Mouse (Mus musculus): ENCODE measurements around the gene Trim12a. TPM values are rescaled to one million over a fixed set of nuclear protein-coding genes. Genes with fewer than 3 reads are reported as not detected.
"Not testable (repeated sequence)": the region's sequence is repeated elsewhere in the genome, so short reads cannot be mapped to it uniquely, and the experiment has no call there.

The Trim12a gene
- polyA plus RNA-seq, 1 experiment from 2014 or later = 6.3 TPM

- Histone ChIP-seq H3K9me3 (ENCODE audit: control insufficient read depth, low read length) (no peaks in the 10 kb centered on the region), H3K27ac (ENCODE audit: low read length) (no peak overlapping the region), H3K4me1 (ENCODE audit: control insufficient read depth, insufficient read depth, low read length) (no peaks in the 10 kb centered on the region), H3K27me3 (replicated peaks; ENCODE audit: control insufficient read depth, insufficient read depth, low read length) (no peaks in the 10 kb centered on the region), H3K9ac (ENCODE audit: low read depth, low read length) (no peak overlapping the region), H3K4me2 (ENCODE audit: low read depth, low read length) (no peak overlapping the region), H3K4me3 (ENCODE audit: low read length) (no peak overlapping the region), H3K36me3 (ENCODE audit: control insufficient read depth, insufficient read depth, low read length) (no peaks in the 10 kb centered on the region)
- ATAC-seq = no peak
- 79% methylated on average over 5 of the region's 5 CpGs for WGBS
Observed at GRCm38 (mm10) chr7:104291638-104292400, 23.4 kb downstream of the Trim12a start.

GRCm38 (mm10) chr7:104290641-104291040 lies 24.6 kb downstream of the Trim12a start:
- H3K4me1 ChIP-seq (ENCODE audit: control insufficient read depth, insufficient read depth, low read length) = no peaks in the 10 kb centered on the region
- H3K4me2 ChIP-seq (ENCODE audit: low read depth, low read length) = no peak overlapping the region
- no peaks in the 10 kb centered on the region for H3K36me3 ChIP-seq (ENCODE audit: control insufficient read depth, insufficient read depth, low read length)
- no peak overlapping the region for H3K9ac ChIP-seq (ENCODE audit: low read depth, low read length)
- ATAC-seq = no peak
- 83% methylated on average over 1 of the region's 1 CpGs for WGBS
- H3K9me3 ChIP-seq (ENCODE audit: control insufficient read depth, low read length) = no peaks in the 10 kb centered on the region
- no peak overlapping the region for H3K4me3 ChIP-seq (ENCODE audit: low read length)
- H3K27ac ChIP-seq (ENCODE audit: low read length) = no peak overlapping the region
- H3K27me3 ChIP-seq (replicated peaks; ENCODE audit: control insufficient read depth, insufficient read depth, low read length) = no peaks in the 10 kb centered on the region

- H3K36me3 ChIP-seq (ENCODE audit: control insufficient read depth, insufficient read depth, low read length); H3K4me1 ChIP-seq (ENCODE audit: control insufficient read depth, insufficient read depth, low read length); H3K27me3 ChIP-seq (replicated peaks; ENCODE audit: control insufficient read depth, insufficient read depth, low read length); H3K9me3 ChIP-seq (ENCODE audit: control insufficient read depth, low read length); H3K9ac ChIP-seq (ENCODE audit: low read depth, low read length); H3K27ac ChIP-seq (ENCODE audit: low read length): not testable (repeated sequence)
- ATAC-seq = peak; percentile 95
- Histone ChIP-seq H3K4me2 (ENCODE audit: low read depth, low read length) (peak within 1 kb of the TSS; percentile 37; the same call in 1 of the 2 replicates), H3K4me3 (ENCODE audit: low read length) (peak within 1 kb of the TSS; percentile 10)
- 37% methylated on average over 14 of the region's 14 CpGs for WGBS
Observed at GRCm38 (mm10) chr7:104287576-104288443, 27.5 kb downstream of the Trim12a start, which contains the start of gene Trim5. Gene Trim5, minus strand, starts transcription at chr7:104288094.

GRCm38 (mm10) chr7:104279361-104279760 lies 35.9 kb downstream of the Trim12a start:
- not testable (repeated sequence) for H3K4me2 ChIP-seq (ENCODE audit: low read depth, low read length); H3K9me3 ChIP-seq (ENCODE audit: control insufficient read depth, low read length); H3K27ac ChIP-seq (ENCODE audit: low read length); ATAC-seq; H3K27me3 ChIP-seq (replicated peaks; ENCODE audit: control insufficient read depth, insufficient read depth, low read length); H3K4me1 ChIP-seq (ENCODE audit: control insufficient read depth, insufficient read depth, low read length); H3K4me3 ChIP-seq (ENCODE audit: low read length); H3K9ac ChIP-seq (ENCODE audit: low read depth, low read length); H3K36me3 ChIP-seq (ENCODE audit: control insufficient read depth, insufficient read depth, low read length)
- WGBS = 69% methylated on average over 3 of the region's 3 CpGs

GRCm38 (mm10) chr7:104265335-104265734 lies 49.9 kb downstream of the Trim12a start:
- H3K36me3 ChIP-seq (ENCODE audit: control insufficient read depth, insufficient read depth, low read length); H3K4me2 ChIP-seq (ENCODE audit: low read depth, low read length); ATAC-seq; H3K9me3 ChIP-seq (ENCODE audit: control insufficient read depth, low read length); H3K4me1 ChIP-seq (ENCODE audit: control insufficient read depth, insufficient read depth, low read length); H3K9ac ChIP-seq (ENCODE audit: low read depth, low read length); H3K4me3 ChIP-seq (ENCODE audit: low read length); H3K27ac ChIP-seq (ENCODE audit: low read length); H3K27me3 ChIP-seq (replicated peaks; ENCODE audit: control insufficient read depth, insufficient read depth, low read length): not testable (repeated sequence)
- WGBS = 67% methylated on average over 2 of the region's 5 CpGs

GRCm38 (mm10) chr7:104260380-104260779 lies 54.9 kb downstream of the Trim12a start:
- not testable (repeated sequence) for H3K9me3 ChIP-seq (ENCODE audit: control insufficient read depth, low read length); H3K4me3 ChIP-seq (ENCODE audit: low read length); H3K9ac ChIP-seq (ENCODE audit: low read depth, low read length); H3K4me2 ChIP-seq (ENCODE audit: low read depth, low read length); ATAC-seq; H3K27me3 ChIP-seq (replicated peaks; ENCODE audit: control insufficient read depth, insufficient read depth, low read length); H3K27ac ChIP-seq (ENCODE audit: low read length); H3K4me1 ChIP-seq (ENCODE audit: control insufficient read depth, insufficient read depth, low read length); H3K36me3 ChIP-seq (ENCODE audit: control insufficient read depth, insufficient read depth, low read length)
- WGBS = 78% methylated on average over 4 of the region's 4 CpGs

Other genes starting within 250 kb of the Trim12a start
- not detected in 2 replicates for gene Olfr644, start 243.6 kb downstream of the Trim12a start, polyA plus RNA-seq (2015; fragmentation: Nextera tagmentation; extraction: Ambion mirVana)
- gene Olfr645, start 230.0 kb downstream of the Trim12a start, polyA plus RNA-seq (2015; fragmentation: Nextera tagmentation; extraction: Ambion mirVana) = not detected in 2 replicates
- gene Olfr646, start 210.6 kb downstream of the Trim12a start, polyA plus RNA-seq (2015; fragmentation: Nextera tagmentation; extraction: Ambion mirVana) = not detected in 2 replicates
- gene Ubqln5, start 185.6 kb downstream of the Trim12a start, polyA plus RNA-seq (2015; fragmentation: Nextera tagmentation; extraction: Ambion mirVana) = not detected in 2 replicates
- gene Olfr643, start 178.1 kb downstream of the Trim12a start, polyA plus RNA-seq (2015; fragmentation: Nextera tagmentation; extraction: Ambion mirVana) = not detected in 2 replicates
- gene Ubqln3, start 172.2 kb downstream of the Trim12a start, polyA plus RNA-seq (2015; fragmentation: Nextera tagmentation; extraction: Ambion mirVana) = not detected in 2 replicates
- gene Ubqlnl, start 164.9 kb downstream of the Trim12a start, polyA plus RNA-seq (2015; fragmentation: Nextera tagmentation; extraction: Ambion mirVana) = not detected in 2 replicates
- not detected in 2 replicates for gene Olfm5, start 150.6 kb downstream of the Trim12a start, polyA plus RNA-seq (2015; fragmentation: Nextera tagmentation; extraction: Ambion mirVana)
- gene Olfr648, start 132.1 kb downstream of the Trim12a start, polyA plus RNA-seq (2015; fragmentation: Nextera tagmentation; extraction: Ambion mirVana) = 0.11 and 0.20 TPM in 2 replicates
- not detected in 2 replicates for gene Olfr649, start 119.5 kb downstream of the Trim12a start, polyA plus RNA-seq (2015; fragmentation: Nextera tagmentation; extraction: Ambion mirVana)
- gene Trim6, start 96.7 kb downstream of the Trim12a start, polyA plus RNA-seq (2015; fragmentation: Nextera tagmentation; extraction: Ambion mirVana) = 0.78 and 1.2 TPM in 2 replicates
- gene Trim34a, start 71.0 kb downstream of the Trim12a start, polyA plus RNA-seq (2015; fragmentation: Nextera tagmentation; extraction: Ambion mirVana) = 2.0 and 2.6 TPM in 2 replicates
- 0.33 and 0.47 TPM in 2 replicates for gene Trim5, start 27.4 kb downstream of the Trim12a start, polyA plus RNA-seq (2015; fragmentation: Nextera tagmentation; extraction: Ambion mirVana)
- gene Trim34b, start 14.0 kb upstream of the Trim12a start, polyA plus RNA-seq (2015; fragmentation: Nextera tagmentation; extraction: Ambion mirVana) = 0.13 TPM in 1 of 2 replicates, not detected in the other
- 1.9 and 2.5 TPM in 2 replicates for gene Trim12c, start 37.9 kb upstream of the Trim12a start, polyA plus RNA-seq (2015; fragmentation: Nextera tagmentation; extraction: Ambion mirVana)
- gene Trim30b, start 54.4 kb upstream of the Trim12a start, polyA plus RNA-seq (2015; fragmentation: Nextera tagmentation; extraction: Ambion mirVana) = 0.06 and 0.20 TPM in 2 replicates
- 0.31 and 0.34 TPM in 2 replicates for gene Trim30c, start 85.4 kb upstream of the Trim12a start, polyA plus RNA-seq (2015; fragmentation: Nextera tagmentation; extraction: Ambion mirVana)
- 1.2 TPM in 2 replicates for gene Trim30a, start 149.7 kb upstream of the Trim12a start, polyA plus RNA-seq (2015; fragmentation: Nextera tagmentation; extraction: Ambion mirVana)
- 0.88 and 0.93 TPM in 2 replicates for gene Trim30d, start 192.4 kb upstream of the Trim12a start, polyA plus RNA-seq (2015; fragmentation: Nextera tagmentation; extraction: Ambion mirVana)
- gene Olfr651, start 234.7 kb upstream of the Trim12a start, polyA plus RNA-seq (2015; fragmentation: Nextera tagmentation; extraction: Ambion mirVana) = not detected in 2 replicates
- not detected in 2 replicates for gene Olfr652, start 245.4 kb upstream of the Trim12a start, polyA plus RNA-seq (2015; fragmentation: Nextera tagmentation; extraction: Ambion mirVana)

Data from intestine, embryonic 16.5 days (tissue).